Mouse (Mus musculus): ENCODE results near the gene Sept9.

- TF ChIP-seq POLR2A (IDR thresholded peaks at IDR 0.05; ENCODE audit: extremely low read depth, insufficient read depth, low read length) (no peak), CTCF (IDR thresholded peaks at IDR 0.05; ENCODE audit: extremely low read depth, insufficient read depth, low read length) (no peak)
Measured at GRCm38 (mm10) chr11:117218498-117218897, 19.0 kb downstream of the Sept9 start.

Data from cortical plate, adult 2 months (tissue).